Mouse (Mus musculus): Measurements from ENCODE around the gene Osbpl5.
A peak's percentile ranks its signal among the peaks of the same experiment; 100 is the strongest.

Gene Osbpl5

GRCm38 (mm10) chr7:143753990-143754715, 2.6 kb downstream of the Osbpl5 start:
- DNase-seq: peak; percentile 88

GRCm38 (mm10) chr7:143752606-143753005, 4.2 kb downstream of the Osbpl5 start:
- no peak for DNase-seq

- no peak for DNase-seq
Observed at GRCm38 (mm10) chr7:143752056-143752455, 4.7 kb downstream of the Osbpl5 start.

- DNase-seq: no peak
Observed at GRCm38 (mm10) chr7:143751380-143751779, 5.4 kb downstream of the Osbpl5 start.

GRCm38 (mm10) chr7:143749045-143749444, 7.7 kb downstream of the Osbpl5 start:
- DNase-seq: no peak

DNA sequence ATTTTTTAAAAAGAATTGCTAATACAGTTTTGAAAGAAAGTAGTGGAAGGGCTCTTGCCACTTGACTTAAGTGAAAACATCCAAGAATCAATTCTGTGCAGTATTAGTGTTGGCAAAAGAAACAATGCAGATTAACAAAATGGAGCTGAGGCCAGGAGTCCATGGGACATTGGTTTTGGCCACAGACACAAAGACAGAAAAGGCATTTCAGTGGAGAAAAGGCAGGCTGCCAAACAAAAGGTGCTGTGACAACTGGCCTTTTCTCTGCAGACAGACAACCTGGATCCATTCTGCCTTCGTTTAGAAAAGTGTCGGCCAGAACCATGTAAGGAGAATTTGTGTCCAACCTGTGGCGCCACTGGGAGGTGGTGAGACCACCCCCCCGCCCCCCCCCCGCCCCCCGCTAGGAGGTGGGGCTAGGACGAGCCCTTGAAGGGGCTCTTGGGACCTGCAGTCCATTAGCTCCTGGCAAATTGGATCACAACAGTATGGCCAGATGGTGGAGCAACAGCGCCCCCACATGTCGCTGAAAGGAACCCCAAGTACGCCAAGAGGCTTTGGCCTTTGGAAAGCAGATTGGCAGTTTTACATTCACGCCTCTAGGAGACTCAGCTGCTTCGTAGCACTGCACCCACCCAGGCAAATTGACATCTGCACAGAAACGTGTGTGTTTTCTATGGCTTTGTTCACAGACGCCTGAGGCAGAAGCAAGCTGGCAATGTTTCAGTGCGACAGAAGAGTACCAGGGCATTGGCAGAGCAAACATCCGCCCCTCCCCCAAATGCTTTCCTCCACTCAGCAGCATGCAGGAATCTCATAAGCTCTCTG, 8.5 kb downstream of the Osbpl5 start:
- peak; percentile 91 for DNase-seq

- no peak for DNase-seq
Observed at GRCm38 (mm10) chr7:143740653-143741052, 16.1 kb downstream of the Osbpl5 start.

DNA sequence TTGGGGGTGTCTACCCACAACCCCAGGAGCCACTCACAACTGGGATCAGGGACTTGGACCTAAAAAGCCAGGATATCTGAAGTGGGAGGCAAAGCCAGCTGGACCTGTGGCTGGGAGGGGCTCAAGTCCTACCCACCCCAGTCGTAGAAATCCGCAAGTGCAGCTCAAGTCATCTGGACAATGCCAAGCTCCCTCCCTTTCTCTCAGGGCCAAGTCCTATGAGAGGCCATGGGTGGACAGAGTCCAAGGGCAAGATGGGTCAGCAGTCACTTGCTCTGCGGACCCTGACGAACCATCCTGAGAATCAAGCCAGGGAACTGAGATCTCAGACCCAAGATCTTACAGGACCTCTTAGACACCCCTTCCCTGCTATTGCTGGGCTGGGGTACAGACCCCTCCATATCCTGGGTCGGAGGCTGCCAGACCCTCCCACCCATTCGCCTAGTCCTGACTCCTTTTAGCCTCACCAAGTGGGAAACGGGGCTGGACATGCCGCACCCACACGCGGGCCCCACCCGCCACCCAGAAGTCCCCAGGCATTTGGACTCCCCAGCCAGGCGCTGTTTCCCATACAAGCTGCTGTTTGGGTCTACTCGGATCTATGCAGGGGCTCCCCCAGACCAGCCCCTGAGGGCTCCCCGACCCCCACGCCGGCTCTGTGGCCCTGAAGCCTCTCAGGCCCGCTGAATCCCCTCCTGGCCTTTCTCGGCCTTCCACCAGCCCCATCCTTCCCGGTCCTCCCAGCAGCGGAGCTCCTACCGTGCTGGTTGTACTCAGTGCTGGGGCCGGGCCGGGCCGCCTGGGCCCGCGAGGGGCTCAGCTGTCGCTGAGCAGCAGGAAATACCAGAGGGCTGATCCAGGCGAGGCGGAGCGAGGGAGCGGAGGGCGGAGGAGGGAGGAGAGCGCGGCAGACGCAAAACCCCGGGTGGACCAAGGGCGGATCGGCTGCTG, 17.0 kb downstream of the Osbpl5 start:
- peak; percentile 82 for DNase-seq

DNA sequence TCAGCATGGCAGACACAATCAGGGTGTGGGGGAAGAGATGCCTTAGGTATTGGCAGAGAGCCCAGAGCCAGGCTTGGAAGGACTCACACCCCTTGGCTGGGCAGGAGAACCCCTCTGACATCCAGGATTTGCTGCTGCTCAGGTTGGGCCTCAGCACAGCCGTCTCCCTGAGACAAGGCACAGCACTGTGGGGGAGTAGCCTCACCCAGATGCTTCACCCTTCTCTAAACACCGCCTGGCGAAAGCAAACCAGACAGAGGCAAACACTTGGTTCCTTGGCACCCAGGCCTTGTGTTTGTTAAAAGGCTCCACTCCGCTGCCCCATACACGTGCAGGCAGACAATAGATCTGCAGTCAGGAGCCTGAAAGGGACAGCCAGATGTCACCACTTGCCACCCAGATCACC, 18.2 kb downstream of the Osbpl5 start:
- no peak for DNase-seq

DNA sequence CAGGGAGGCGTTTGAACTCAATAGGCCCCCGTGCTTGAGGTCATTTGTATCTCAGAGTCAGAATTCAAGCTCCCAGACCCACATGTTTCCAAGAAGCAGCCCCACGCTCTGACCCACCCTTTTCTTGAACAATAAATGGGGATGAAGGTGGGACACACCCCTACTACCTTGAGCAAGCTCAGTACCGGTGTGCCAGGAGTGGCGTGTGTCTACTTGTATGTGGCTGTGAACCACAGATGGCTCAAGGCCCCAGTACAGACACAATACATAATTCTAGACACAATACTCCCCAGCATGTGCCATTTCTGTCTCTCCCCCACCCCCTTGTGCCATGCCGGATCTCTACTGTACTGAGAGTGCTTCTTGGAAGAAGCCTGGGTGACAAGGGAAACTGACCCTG, 18.6 kb downstream of the Osbpl5 start:
- DNase-seq: no peak

GRCm38 (mm10) chr7:143733746-143734145, 23.0 kb downstream of the Osbpl5 start:
- DNase-seq: no peak

DNA sequence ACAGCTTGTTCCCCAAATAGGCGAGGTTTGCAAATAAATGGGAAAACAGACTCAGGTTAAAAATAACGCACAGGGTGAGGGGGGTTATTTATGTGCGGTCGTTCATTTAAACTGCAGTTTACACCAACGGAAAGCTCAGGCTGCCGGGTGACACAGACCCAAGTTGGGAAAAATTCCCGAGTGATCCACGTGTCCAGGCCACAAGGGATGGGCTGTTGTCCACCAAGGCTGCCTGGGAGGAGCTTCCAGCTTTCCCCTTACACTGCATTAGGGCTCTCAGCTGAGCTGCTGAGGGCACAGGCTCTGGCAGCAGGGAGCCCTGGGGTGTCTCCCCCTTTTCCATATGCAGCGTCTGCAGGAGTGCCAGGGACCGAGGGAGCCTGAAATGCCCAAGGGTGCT, 26.9 kb downstream of the Osbpl5 start:
- no peak for DNase-seq

DNA sequence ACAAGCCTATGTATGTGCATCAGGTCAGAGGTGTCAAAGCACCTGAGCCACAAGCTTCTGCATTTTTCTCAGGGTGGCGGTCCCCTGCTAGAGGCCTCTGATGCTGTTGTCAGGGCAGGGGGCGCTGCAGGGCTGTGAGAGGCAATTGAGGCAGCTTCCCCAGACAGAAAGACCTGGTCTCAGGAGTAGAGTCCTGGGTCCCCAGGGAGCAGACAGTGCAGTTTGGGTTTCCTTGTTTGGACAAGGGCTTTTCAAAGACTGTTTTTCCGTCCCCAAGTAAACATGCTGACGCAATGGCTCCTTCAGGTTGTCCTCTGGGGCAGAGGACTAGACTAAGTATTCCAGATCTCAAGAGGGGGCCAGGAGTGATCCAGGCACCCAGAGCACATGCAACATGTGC, 30.4 kb downstream of the Osbpl5 start:
- peak; percentile 61 for DNase-seq

DNA sequence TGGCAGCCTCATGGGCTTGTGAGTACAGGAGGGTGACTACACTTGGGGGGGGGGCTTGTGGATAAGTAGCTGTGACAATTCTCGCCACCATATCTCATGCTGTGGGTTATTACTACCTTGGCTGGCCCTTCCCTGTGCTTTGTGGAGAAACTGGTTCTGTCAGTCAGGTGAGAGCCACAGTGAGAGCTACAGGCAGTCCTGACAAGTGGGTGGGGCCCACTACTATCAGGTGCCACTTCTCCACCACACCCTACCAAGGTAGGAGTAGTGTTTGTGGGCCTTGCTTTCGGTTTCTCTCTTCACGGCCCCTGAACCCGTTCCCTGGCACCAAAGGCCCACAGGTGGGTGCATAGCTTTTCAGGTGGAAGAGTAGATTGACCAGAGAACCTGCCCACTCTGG, 32.9 kb downstream of the Osbpl5 start:
- DNase-seq: no peak

DNA sequence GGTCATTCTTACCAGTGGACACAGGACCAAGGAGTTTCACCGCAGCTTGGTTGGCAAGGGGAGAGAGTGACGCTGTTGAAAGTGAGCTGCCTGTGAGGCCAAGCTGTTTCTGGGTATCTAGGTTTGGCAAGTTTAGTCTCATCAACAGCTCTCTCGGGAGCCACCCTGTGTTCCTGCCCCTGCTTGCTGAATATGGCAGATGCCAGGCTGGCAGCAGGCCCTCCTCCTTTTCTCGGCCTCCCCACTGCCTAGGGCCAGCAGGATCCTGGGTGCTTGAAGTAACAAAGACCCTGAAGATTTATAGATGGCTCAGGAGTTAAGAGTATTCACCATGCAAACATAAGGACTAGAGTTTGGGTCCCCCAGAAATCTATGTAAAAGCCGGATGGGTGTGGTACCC, 34.1 kb downstream of the Osbpl5 start:
- no peak for DNase-seq

- no peak for DNase-seq
Observed at GRCm38 (mm10) chr7:143717811-143718210, 39.0 kb downstream of the Osbpl5 start.

DNA sequence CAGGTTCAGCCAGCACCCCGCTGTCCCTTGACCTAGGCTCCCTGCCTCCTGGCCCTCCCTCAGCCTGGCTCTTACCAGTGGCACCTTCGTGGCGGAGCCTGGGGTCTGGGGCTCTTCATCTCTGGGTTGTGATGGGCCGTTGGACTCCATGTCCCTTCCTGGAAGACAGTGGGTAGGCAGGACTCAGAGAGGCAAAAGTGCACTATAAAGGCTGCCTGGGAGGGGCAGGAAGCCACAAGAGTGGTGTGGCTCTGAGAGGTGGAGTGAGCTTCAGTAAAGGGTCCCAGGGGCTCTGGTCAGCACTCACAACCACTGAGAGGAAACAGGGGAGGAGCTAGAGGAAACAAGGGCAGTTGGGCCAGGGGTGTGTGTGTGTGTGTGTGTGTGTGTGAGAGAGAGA, 43.4 kb downstream of the Osbpl5 start:
- peak; percentile 19 for DNase-seq

DNA sequence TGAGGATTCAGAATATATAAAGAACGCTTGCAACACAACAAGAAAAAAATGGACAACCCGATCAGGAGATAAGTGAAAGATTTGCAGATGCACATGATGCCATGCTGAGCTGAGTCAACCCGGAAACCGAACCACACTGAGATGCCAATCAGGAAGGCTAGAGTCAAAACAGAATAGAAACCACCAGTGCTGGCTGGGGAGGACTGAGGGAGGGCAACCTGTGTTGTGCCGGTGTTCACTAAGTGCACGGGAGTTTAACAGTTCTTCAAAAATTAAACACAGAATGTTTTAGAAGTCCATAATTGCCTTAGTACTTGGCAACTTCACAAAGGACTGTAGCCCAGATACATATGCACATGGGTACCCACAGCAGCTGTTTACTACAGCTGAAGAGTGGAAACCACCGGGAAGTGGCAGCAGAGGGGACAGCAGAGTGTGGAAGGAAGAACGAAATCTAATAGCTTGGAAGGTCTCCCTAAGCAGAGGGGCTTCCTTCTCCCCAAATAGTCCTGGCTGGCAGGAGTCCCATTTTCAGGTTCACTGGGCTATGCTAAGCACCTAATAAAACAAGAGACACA, 43.9 kb downstream of the Osbpl5 start:
- DNase-seq: peak; percentile 49

GRCm38 (mm10) chr7:143712023-143712422, 44.8 kb downstream of the Osbpl5 start:
- DNase-seq: no peak

DNA sequence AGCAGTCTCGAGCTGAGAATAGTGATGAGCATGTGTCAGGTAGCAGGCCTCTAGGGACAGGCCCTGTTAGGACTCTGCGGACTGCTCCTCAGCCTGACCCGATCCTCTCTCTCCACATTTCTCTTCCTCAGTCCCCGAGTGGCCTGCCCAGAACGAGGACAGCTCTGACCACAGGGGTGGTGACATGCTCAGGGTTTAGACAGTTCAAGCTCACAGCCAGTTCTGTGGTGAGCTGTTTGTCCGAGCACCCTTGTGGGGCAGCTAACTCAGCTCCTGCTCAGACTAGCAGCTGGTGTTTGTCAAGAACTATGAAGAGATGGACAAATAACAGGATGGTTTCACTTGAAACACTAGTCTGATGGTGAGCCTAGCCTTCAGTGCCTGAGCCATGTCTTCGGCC, 45.4 kb downstream of the Osbpl5 start:
- no peak for DNase-seq

GRCm38 (mm10) chr7:143709395-143709794, 47.4 kb downstream of the Osbpl5 start:
- DNase-seq: no peak

DNA sequence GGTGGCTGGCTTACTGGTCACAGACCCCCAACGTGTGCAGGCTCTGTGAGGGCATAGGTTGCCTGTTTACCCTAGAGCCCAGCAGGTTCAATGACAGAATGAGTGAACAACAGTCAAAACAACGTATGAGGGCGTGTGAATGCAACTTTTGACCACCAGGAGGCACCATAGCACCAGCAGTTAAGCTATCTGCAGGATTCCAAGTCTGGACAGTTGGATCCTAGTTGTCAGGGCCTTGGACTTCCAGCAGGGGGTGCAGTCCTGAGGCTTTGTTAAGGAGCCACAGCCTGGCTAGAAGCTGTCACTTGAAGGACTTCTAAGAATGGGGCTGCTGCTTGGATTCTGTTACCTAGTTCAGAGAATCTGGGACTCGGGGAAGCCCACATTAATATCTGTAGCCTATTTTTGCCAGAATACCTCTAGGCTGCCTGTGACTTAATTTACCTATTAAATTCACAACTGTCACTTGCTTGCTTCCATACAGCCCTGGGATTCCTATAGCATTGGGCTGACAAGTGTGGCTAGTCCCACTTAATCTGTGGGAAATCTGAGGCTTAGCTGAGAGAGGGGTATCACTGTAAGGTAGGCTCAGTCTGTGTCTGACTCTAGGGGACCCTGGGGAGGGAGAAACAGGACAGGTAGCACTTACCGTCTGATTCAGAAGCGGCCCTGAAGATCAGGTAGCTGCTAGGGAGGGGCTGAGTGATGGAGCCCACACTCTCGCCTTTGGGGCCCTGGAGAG, 49.9 kb downstream of the Osbpl5 start:
- DNase-seq: peak; percentile 94

All from thymus, postnatal 4 days (tissue).